Mouse (Mus musculus) hematopoietic stem cell, adult 5-6 weeks (primary cell): ENCODE data around the gene Esm1. TPM values are rescaled to one million over a fixed set of nuclear protein-coding genes. Genes with fewer than 3 reads are reported as not detected.

Experiments
- ATAC-seq, 2 experiments: fragments of 125-278 bp in 1 of 2; replicated peaks in 1 of 2; 2 replicates each; pipeline ENCODE4 v1.8.0; 2016 to 2017; ENCODE audit warnings: inconsistent platforms in 2 of 2, mild to moderate bottlenecking in 2 of 2, moderate number of reproducible peaks in 2 of 2, low read depth in 1 of 2, moderate TSS enrichment in 1 of 2; ENCODE audit not compliant: low FRiP score in 2 of 2, poor library complexity in 2 of 2, severe bottlenecking in 2 of 2, insufficient read depth in 1 of 2, low TSS enrichment in 1 of 2
- total RNA-seq: library from RNA; stranded (forward); fragments of 172-1452, 232-1000 nt; gene quantifications from 2 replicates; pipeline ENCODE4 v1.2.3, GENCODE M21; 2017

Gene Esm1
- 0.10 and 1.2 TPM in 2 replicates for total RNA-seq

- peak; percentile 39 to 61; a peak in 2 of 4 replicates for ATAC-seq
These were observed at the start of gene Esm1 for GRCm38 (mm10) chr13:113209624-113210023. Gene Esm1 (plus strand): TSS chr13:113209659.

DNA sequence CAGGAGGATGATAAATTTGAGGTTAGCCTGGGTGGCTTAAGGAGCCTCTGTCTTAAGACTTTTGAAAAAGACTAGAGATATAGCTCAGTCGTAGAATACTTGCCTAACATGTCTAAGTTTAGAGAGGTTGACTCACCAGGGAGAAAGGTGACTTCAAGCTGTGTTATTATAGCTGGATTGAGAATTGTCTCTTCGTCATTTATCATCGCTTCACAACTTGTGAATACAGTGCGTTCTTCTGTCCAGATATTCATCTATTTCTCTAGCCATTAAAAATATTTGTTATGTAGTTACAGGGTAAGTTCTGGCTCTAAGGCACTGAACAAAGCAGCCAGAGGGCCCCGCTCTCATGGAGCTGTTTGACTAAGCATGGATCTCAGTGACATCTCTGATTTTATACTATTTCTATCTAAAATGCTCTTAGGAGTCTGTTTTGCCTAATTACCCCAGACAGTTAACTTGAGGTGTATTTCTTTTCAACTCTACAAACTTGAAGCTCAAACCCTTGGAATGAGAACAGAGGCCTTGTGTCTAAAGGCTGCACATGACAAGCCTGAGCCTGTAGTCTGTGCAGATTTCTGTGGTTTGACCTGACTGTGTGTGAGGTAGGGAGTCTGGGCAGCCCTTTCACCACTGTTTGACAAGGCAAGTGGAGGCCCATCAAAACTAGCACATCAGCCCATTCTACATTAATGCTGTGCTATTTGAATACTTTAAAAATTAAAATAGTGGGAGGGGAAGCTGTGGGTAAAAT lies 45.0 kb upstream of the Esm1 start:
- no peak for ATAC-seq

- ATAC-seq = no peak
These were observed 41.4 kb upstream of the Esm1 start for GRCm38 (mm10) chr13:113168018-113168534.

DNA sequence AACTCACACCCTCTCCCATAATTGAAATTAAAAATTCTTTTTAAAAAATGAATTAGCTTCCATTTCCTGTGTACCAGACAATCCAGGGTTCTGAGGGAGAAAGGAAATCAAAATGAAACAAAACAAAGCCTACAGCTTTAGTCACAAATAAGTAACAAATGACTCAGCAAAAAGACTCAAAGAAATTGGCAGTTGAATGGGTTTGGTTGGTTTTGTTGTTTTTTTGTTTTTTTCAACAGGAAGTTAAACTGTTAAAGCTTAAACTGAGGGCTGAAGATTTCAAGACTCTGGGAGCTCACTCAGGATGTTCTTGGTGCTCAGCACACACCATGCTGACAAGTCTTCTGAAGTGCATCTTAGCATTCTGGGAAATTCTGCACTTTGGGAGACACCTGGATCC lies 39.2 kb upstream of the Esm1 start:
- peak; percentile 19 to 42; a peak in 3 of 4 replicates for ATAC-seq

GRCm38 (mm10) chr13:113174162-113174561 lies 35.3 kb upstream of the Esm1 start:
- ATAC-seq = no peak

GRCm38 (mm10) chr13:113183310-113183709 lies 26.1 kb upstream of the Esm1 start:
- ATAC-seq = no peak

DNA sequence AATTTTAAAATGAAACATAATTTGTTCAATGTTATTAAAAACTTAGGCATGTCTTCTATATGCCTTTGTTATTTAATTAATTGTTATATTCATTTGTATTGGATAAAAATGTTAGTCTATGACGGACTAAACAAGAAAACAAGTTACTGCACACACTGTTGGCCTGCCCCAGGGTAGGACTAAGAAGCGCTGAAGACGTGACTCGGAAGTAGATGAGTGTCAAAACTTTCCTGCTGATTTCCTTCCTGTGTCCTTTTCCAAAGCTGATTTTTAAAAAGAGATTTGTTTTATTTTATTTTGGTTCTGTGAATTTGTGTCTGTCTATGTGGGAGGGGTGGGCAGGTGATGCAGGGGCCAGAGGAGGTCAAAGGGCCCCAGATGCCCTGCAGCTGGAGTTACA lies 25.7 kb upstream of the Esm1 start:
- no peak for ATAC-seq

- ATAC-seq = no peak; a peak in 1 of 4 replicates
These were observed 12.4 kb upstream of the Esm1 start for GRCm38 (mm10) chr13:113196808-113197674.

GRCm38 (mm10) chr13:113197872-113198502 lies 11.5 kb upstream of the Esm1 start:
- ATAC-seq = peak; percentile 75 to 80

GRCm38 (mm10) chr13:113199331-113199730 lies 10.1 kb upstream of the Esm1 start:
- no peak for ATAC-seq

- ATAC-seq = no peak
These were observed 8.7 kb upstream of the Esm1 start for GRCm38 (mm10) chr13:113200726-113201125.

GRCm38 (mm10) chr13:113201631-113202030 lies 7.8 kb upstream of the Esm1 start:
- ATAC-seq = no peak

- no peak for ATAC-seq
These were observed 7.3 kb upstream of the Esm1 start for GRCm38 (mm10) chr13:113202184-113202583.

DNA sequence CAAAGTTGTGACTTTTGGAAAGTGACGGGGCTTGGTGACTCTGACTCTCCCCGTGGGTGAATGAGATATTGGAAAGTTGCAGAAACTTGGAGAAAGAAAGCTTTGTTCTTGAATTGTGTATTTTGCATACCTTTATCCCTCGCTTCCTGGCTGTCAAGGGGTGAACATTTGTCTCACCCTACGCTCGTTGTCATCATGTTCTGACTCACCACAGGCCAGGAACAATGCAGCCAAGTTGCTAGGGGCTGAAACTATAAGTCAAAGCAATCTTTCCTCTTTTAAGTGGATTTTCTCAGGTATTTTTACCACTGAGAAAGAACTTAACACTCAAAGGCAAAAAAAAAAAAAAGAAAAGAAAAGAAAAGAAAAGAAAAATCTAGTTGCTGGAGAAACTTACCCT lies 6.3 kb upstream of the Esm1 start:
- ATAC-seq = no peak

DNA sequence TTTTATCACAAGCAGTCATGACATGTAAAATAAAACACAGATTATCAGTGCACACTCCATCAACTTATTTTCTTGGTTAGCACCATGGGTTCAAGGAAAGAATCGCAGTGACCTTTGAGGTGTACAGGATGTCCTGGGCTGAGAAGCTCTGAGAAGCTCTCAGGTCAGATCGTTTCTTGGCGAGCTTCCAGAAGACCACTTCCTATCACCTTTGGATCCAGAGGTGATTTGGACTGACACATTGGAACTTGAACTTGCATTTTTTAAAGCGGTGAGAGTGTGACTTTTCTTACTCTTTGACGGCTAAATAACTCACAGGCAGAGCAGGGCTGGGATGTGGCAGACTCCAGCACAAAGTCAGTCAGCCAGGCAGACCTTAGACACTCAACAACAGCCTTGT lies 4.1 kb upstream of the Esm1 start:
- ATAC-seq = no peak

DNA sequence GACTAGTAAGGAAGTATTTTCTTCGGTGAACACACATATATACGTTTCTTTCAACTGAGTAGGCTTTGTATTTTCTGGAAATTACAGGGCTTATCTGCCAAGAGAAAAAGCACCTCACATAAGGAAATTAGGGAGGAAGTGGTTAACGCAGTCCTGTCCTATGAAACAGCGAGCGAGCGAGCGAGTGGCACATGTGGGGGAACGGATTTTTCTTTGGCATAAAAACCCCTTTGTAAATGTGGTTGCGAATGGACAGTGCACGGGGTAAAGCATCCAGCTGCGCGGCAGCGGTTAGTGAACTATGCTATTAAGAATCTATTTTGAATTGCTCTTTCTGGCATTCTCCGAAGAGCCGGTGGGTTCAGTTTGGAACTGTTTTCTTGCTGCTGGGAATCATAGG lies 1.9 kb downstream of the Esm1 start:
- peak in 1 of 2 experiments; percentile 65; a peak in 2 of 4 replicates for ATAC-seq

- no peak for ATAC-seq
These were observed 2.9 kb downstream of the Esm1 start for GRCm38 (mm10) chr13:113212401-113212800.

- no peak for ATAC-seq
These were observed 4.4 kb downstream of the Esm1 start for GRCm38 (mm10) chr13:113213865-113214264.
